Mouse (Mus musculus) MEL (cell line): ENCODE data around the gene Klhdc3.

ENCODE experiments used
- CHD2 ChIP-seq: IDR thresholded peaks from 2 replicates; pipeline ENCODE4 v1.6.1; 2011; ENCODE audit warnings: low read length, improper control_type of control experiment
- CTCF ChIP-seq, 3 experiments: IDR thresholded peaks in 2 of 3; conservative IDR thresholded peaks in 1 of 3; 2 replicates each; pipeline ENCODE4 v1.5.1; 2011 to 2012; ENCODE audit warnings: low read length in 3 of 3, low read depth in 2 of 3, mild to moderate bottlenecking in 2 of 3, improper control_type of control experiment in 1 of 3, inconsistent platforms in 1 of 3, mixed read lengths in 1 of 3, moderate library complexity in 1 of 3; ENCODE audit not compliant: control insufficient read depth in 1 of 3, insufficient read depth in 1 of 3, poor library complexity in 1 of 3, severe bottlenecking in 1 of 3
- EP300 ChIP-seq, 2 experiments: IDR thresholded peaks; 2 replicates each; pipeline ENCODE4 v1.6.1; 2011; ENCODE audit warnings: improper control_type of control experiment in 2 of 2, low read length in 2 of 2, low read depth in 1 of 2, mild to moderate bottlenecking in 1 of 2
- GABPA ChIP-seq: IDR thresholded peaks from 2 replicates; pipeline ENCODE4 v1.6.1; 2012; ENCODE audit warnings: low read depth, mild to moderate bottlenecking, inconsistent platforms, low read length, improper control_type of control experiment, moderate library complexity
- GATA1 ChIP-seq: IDR thresholded peaks from 2 replicates; pipeline ENCODE4 v1.6.1; 2011; ENCODE audit warnings: low read depth, low read length, improper control_type of control experiment
- KAT2A ChIP-seq: conservative IDR thresholded peaks from 2 replicates; pipeline ENCODE4 v1.6.1; 2012; ENCODE audit warnings: low read depth, low read length, improper control_type of control experiment, inconsistent platforms
- MAZ ChIP-seq: IDR thresholded peaks from 2 replicates; pipeline ENCODE4 v1.6.1; 2012; ENCODE audit warnings: low read depth, mild to moderate bottlenecking, inconsistent platforms, low read length, improper control_type of control experiment
- NRF1 ChIP-seq: IDR thresholded peaks from 2 replicates; pipeline ENCODE4 v1.6.1; 2014; ENCODE audit warnings: low read depth, mild to moderate bottlenecking, inconsistent platforms, low read length, improper control_type of control experiment, moderate library complexity; ENCODE audit not compliant: poor library complexity, insufficient read depth, severe bottlenecking
- POLR2A ChIP-seq, 2 experiments: IDR thresholded peaks; 2 replicates each; pipeline ENCODE4 v1.6.1; 2011 to 2012; ENCODE audit warnings: low read length in 2 of 2, mild to moderate bottlenecking in 2 of 2, control low read depth in 1 of 2, improper control_type of control experiment in 1 of 2, low read depth in 1 of 2, moderate library complexity in 1 of 2; ENCODE audit not compliant: control insufficient read depth in 1 of 2, insufficient read depth in 1 of 2, poor library complexity in 1 of 2
- POLR2AphosphoS2 ChIP-seq: IDR thresholded peaks from 2 replicates; pipeline ENCODE4 v1.6.1; 2011; ENCODE audit warnings: low read length, improper control_type of control experiment
- SMC3 ChIP-seq: IDR thresholded peaks from 2 replicates; pipeline ENCODE4 v1.6.1; 2011; ENCODE audit warnings: low read depth, low read length, improper control_type of control experiment
- TAL1 ChIP-seq: IDR thresholded peaks from 2 replicates; pipeline ENCODE4 v1.6.1; 2012; ENCODE audit warnings: mild to moderate bottlenecking, inconsistent platforms, low read length, moderate library complexity, mixed read lengths
- UBTF ChIP-seq: IDR thresholded peaks from 2 replicates; pipeline ENCODE4 v1.6.1; 2012; ENCODE audit warnings: low read depth, mild to moderate bottlenecking, inconsistent platforms, low read length, improper control_type of control experiment, moderate library complexity, borderline replicate concordance; ENCODE audit not compliant: insufficient read depth
- ZKSCAN1 ChIP-seq: IDR thresholded peaks from 2 replicates; pipeline ENCODE4 v1.6.1; 2012; ENCODE audit warnings: low read depth, mild to moderate bottlenecking, inconsistent platforms, low read length, improper control_type of control experiment, moderate library complexity

GRCm38 (mm10) chr17:46636831-46637523 lies 43.7 kb downstream of the Klhdc3 start:
- TF ChIP-seq NRF1 = no peak
- no peak for TF ChIP-seq GATA1
- no peak for TF ChIP-seq EP300 (IDR thresholded peaks at IDR 0.05; ENCODE audit: low read depth in 1 of 2, low read length in 2 of 2)
- peak; percentile 43 to 83 (median 56) for TF ChIP-seq CTCF (IDR thresholded peaks at IDR 0.05 in 2 of 3, conservative IDR thresholded peaks at IDR 0.05 in 1 of 3; ENCODE audit: control insufficient read depth in 1 of 3, insufficient read depth in 1 of 3, low read depth in 2 of 3, low read length in 3 of 3, poor library complexity in 1 of 3, severe bottlenecking in 1 of 3)
- TF ChIP-seq CHD2 = no peak
- TF ChIP-seq TAL1 = no peak
- TF ChIP-seq SMC3 = peak; percentile 61
- TF ChIP-seq UBTF = no peak
- no peak for TF ChIP-seq POLR2AphosphoS2
- no peak for TF ChIP-seq GABPA
- 0 out of 2 replicates have a peak, but pooled peaks have one; percentile 33 for TF ChIP-seq MAZ
- no peak for TF ChIP-seq KAT2A
- no peak for TF ChIP-seq POLR2A (IDR thresholded peaks at IDR 0.05; ENCODE audit: control insufficient read depth in 1 of 2, insufficient read depth in 1 of 2, low read depth in 1 of 2, low read length in 2 of 2, poor library complexity in 1 of 2)
- TF ChIP-seq ZKSCAN1 = no peak
